Mouse (Mus musculus) myocyte (in vitro differentiated cells): ENCODE results near the gene Noct. TPM values are rescaled to one million over a fixed set of nuclear protein-coding genes. Genes with fewer than 3 reads are reported as not detected.

Experiments used
- H3K27me3 ChIP-seq: one replicate; pipeline ENCODE4 v1.6.1; 2011; ENCODE audit not compliant: control insufficient read depth, insufficient read depth, insufficient read length
- H3K36me3 ChIP-seq: one replicate; pipeline ENCODE4 v1.6.1; 2011; ENCODE audit not compliant: control insufficient read depth, insufficient read depth
- H3K4me2 ChIP-seq: one replicate; pipeline ENCODE4 v1.6.1; 2011; ENCODE audit warnings: low read depth, control low read depth
- H3K4me3 ChIP-seq: one replicate; pipeline ENCODE4 v1.5.1; 2011; ENCODE audit warnings: mild to moderate bottlenecking, control low read depth, moderate library complexity
- H3K79me2 ChIP-seq: one replicate; pipeline ENCODE4 v1.6.1; 2011; ENCODE audit not compliant: control insufficient read depth, insufficient read depth
- H3ac ChIP-seq: one replicate; pipeline ENCODE4 v1.6.1; 2011; ENCODE audit not compliant: control insufficient read depth, insufficient read length
- CEBPB ChIP-seq: IDR thresholded peaks from 2 replicates; pipeline ENCODE4 v1.6.1; 2011; ENCODE audit warnings: mild to moderate bottlenecking, moderate library complexity; ENCODE audit not compliant: poor library complexity, insufficient read depth, severe bottlenecking
- E2F4 ChIP-seq: IDR thresholded peaks from one replicate; pipeline ENCODE4 v1.6.1; 2011; ENCODE audit warnings: mild to moderate bottlenecking, control low read depth, moderate library complexity; ENCODE audit not compliant: insufficient read depth
- MAX ChIP-seq: IDR thresholded peaks from one replicate; pipeline ENCODE4 v1.6.1; 2011; ENCODE audit warnings: low read depth, mild to moderate bottlenecking, control low read depth
- MYOD1 ChIP-seq, 3 experiments: IDR thresholded peaks; one replicate each; pipeline ENCODE4 v1.6.1; 2011; ENCODE audit warnings: control low read depth in 2 of 3, low read depth in 2 of 3, mild to moderate bottlenecking in 2 of 3, moderate library complexity in 1 of 3; ENCODE audit not compliant: insufficient read length in 2 of 3, control insufficient read depth in 1 of 3
- MYOG ChIP-seq, 3 experiments: IDR thresholded peaks; one replicate each; pipeline ENCODE4 v1.6.1; 2011; ENCODE audit warnings: control low read depth in 2 of 3, low read depth in 2 of 3, mild to moderate bottlenecking in 2 of 3; ENCODE audit not compliant: insufficient read length in 2 of 3, control insufficient read depth in 1 of 3, insufficient read depth in 1 of 3
- POLR2A ChIP-seq: IDR thresholded peaks from one replicate; pipeline ENCODE4 v1.6.1; 2011; ENCODE audit warnings: low read depth, mild to moderate bottlenecking, control low read depth, moderate library complexity; ENCODE audit not compliant: insufficient read length
- POLR2AphosphoS2 ChIP-seq: IDR thresholded peaks from one replicate; pipeline ENCODE4 v1.6.1; 2011; ENCODE audit warnings: low read depth, control low read depth; ENCODE audit not compliant: insufficient read length
- REST ChIP-seq: IDR thresholded peaks from one replicate; pipeline ENCODE4 v1.6.1; 2011; ENCODE audit warnings: mild to moderate bottlenecking, control low read depth, moderate library complexity; ENCODE audit not compliant: insufficient read depth, insufficient read length
- SRF ChIP-seq: IDR thresholded peaks from one replicate; pipeline ENCODE4 v1.6.1; 2011; ENCODE audit warnings: low read depth; ENCODE audit not compliant: control insufficient read depth, insufficient read length
- TCF12 ChIP-seq: IDR thresholded peaks from one replicate; pipeline ENCODE4 v1.6.1; 2011; ENCODE audit warnings: mild to moderate bottlenecking, control low read depth; ENCODE audit not compliant: poor library complexity, insufficient read depth, severe bottlenecking
- TCF3 ChIP-seq: IDR thresholded peaks from one replicate; pipeline ENCODE4 v1.6.1; 2011; ENCODE audit warnings: low read depth, control low read depth; ENCODE audit not compliant: insufficient read length
- USF1 ChIP-seq: IDR thresholded peaks from one replicate; pipeline ENCODE4 v1.6.1; 2011; ENCODE audit warnings: low read depth, mild to moderate bottlenecking, control low read depth, moderate library complexity
- polyA plus RNA-seq: library from polyadenylated mRNA; unstranded; fragments of >200 nt; fragmentation: generic; extraction: Trizol; gene quantifications from one replicate; pipeline ENCODE4 v1.2.1, GENCODE M21; 2012; ENCODE audit warnings: missing spikeins

Noct gene
- polyA plus RNA-seq, 1 experiment = 7.2 TPM

GRCm38 (mm10) chr3:51231499-51231898, 7.3 kb downstream of the Noct start:
- no peaks in the 10 kb centered on the region for H3K36me3 ChIP-seq
- H3K79me2 ChIP-seq = peaks cover 59% of the 10 kb centered on the region
- H3K4me3 ChIP-seq = no peak overlapping the region
- no peak overlapping the region for H3ac ChIP-seq
- no peak overlapping the region for H3K4me2 ChIP-seq
- TF ChIP-seq MYOD1 (IDR thresholded peaks at IDR 0.05; ENCODE audit: control insufficient read depth in 1 of 3, insufficient read length in 2 of 3, low read depth in 2 of 3) (no peak), POLR2AphosphoS2 (no peak), E2F4 (no peak), POLR2A (no peak), CEBPB (no peak), MAX (no peak), TCF3 (no peak), TCF12 (no peak), USF1 (no peak), MYOG (IDR thresholded peaks at IDR 0.05; ENCODE audit: control insufficient read depth in 1 of 3, insufficient read depth in 1 of 3, insufficient read length in 2 of 3, low read depth in 2 of 3) (no peak), REST (no peak), SRF (no peak)
- H3K27me3 ChIP-seq = no peaks in the 10 kb centered on the region

GRCm38 (mm10) chr3:51232205-51232910, 8.1 kb downstream of the Noct start:
- Histone ChIP-seq H3K36me3 (no peaks in the 10 kb centered on the region), H3ac (no peak overlapping the region), H3K4me3 (no peak overlapping the region), H3K79me2 (peaks cover 54% of the 10 kb centered on the region), H3K27me3 (no peaks in the 10 kb centered on the region), H3K4me2 (no peak overlapping the region)
- TF ChIP-seq CEBPB = no peak
- TF ChIP-seq E2F4 = no peak
- TF ChIP-seq USF1 = no peak
- no peak for TF ChIP-seq POLR2A
- TF ChIP-seq TCF3 = no peak
- TF ChIP-seq MYOG (IDR thresholded peaks at IDR 0.05; ENCODE audit: control insufficient read depth in 1 of 3, insufficient read depth in 1 of 3, insufficient read length in 2 of 3, low read depth in 2 of 3) = no peak
- TF ChIP-seq MAX = no peak
- no peak for TF ChIP-seq SRF
- TF ChIP-seq MYOD1 (IDR thresholded peaks at IDR 0.05; ENCODE audit: control insufficient read depth in 1 of 3, insufficient read length in 2 of 3, low read depth in 2 of 3) = no peak
- no peak for TF ChIP-seq POLR2AphosphoS2
- no peak for TF ChIP-seq REST
- no peak for TF ChIP-seq TCF12

- peaks cover 47% of the 10 kb centered on the region for H3K79me2 ChIP-seq
- H3K4me2 ChIP-seq = no peak overlapping the region
- H3K4me3 ChIP-seq = no peak overlapping the region
Observed at GRCm38 (mm10) chr3:51233474-51233873, 9.2 kb downstream of the Noct start.

GRCm38 (mm10) chr3:51233918-51234751, 9.9 kb downstream of the Noct start:
- H3K27me3 ChIP-seq = no peaks in the 10 kb centered on the region
- peaks cover 48% of the 10 kb centered on the region for H3K79me2 ChIP-seq
- H3K36me3 ChIP-seq = no peaks in the 10 kb centered on the region
- TF ChIP-seq SRF = no peak
- TF ChIP-seq MYOD1 (IDR thresholded peaks at IDR 0.05; ENCODE audit: control insufficient read depth in 1 of 3, insufficient read length in 2 of 3, low read depth in 2 of 3) = no peak
- no peak for TF ChIP-seq TCF12
- TF ChIP-seq POLR2AphosphoS2 = no peak
- TF ChIP-seq E2F4 = no peak
- TF ChIP-seq TCF3 = no peak
- no peak for TF ChIP-seq MYOG (IDR thresholded peaks at IDR 0.05; ENCODE audit: control insufficient read depth in 1 of 3, insufficient read depth in 1 of 3, insufficient read length in 2 of 3, low read depth in 2 of 3)
- no peak for TF ChIP-seq MAX
- no peak for TF ChIP-seq CEBPB
- no peak for TF ChIP-seq USF1
- H3K4me3 ChIP-seq = no peak overlapping the region
- H3K4me2 ChIP-seq = no peak overlapping the region
- no peak overlapping the region for H3ac ChIP-seq

More at GRCm38 (mm10) chr3:51233474-51233873, 9.2 kb downstream of the Noct start:
- H3K27me3 ChIP-seq = no peaks in the 10 kb centered on the region
- no peak for TF ChIP-seq REST
- TF ChIP-seq MAX = no peak
- no peak for TF ChIP-seq MYOD1 (IDR thresholded peaks at IDR 0.05; ENCODE audit: control insufficient read depth in 1 of 3, insufficient read length in 2 of 3, low read depth in 2 of 3)
- TF ChIP-seq POLR2AphosphoS2 = no peak
- TF ChIP-seq SRF = no peak
- TF ChIP-seq TCF3 = no peak
- H3ac ChIP-seq = no peak overlapping the region
- H3K36me3 ChIP-seq = no peaks in the 10 kb centered on the region
